Comparison of ENCODE assay signal across 11 mouse cellular contexts in genomic region chr11:6184202-6184935, GRCm38 (mm10). TPM values are rescaled to one million over a fixed set of nuclear protein-coding genes. Genes with fewer than 3 reads are reported as not detected.
DNase-seq lines count a peak whose midpoint lies in the region; ATAC-seq and TF ChIP-seq lines count a peak whose summit lies in the region.
"Had no signal": no experiment of that assay in that cellular context is flagged by ENCODE, and none has a peak within 500 bp of the region (broad histone marks: within the 10 kb centered on the region; RNA-seq: fewer than 3 reads in every experiment).

No protein-coding gene starts in this region.

- no peak overlapping the region for H3K4me2 ChIP-seq in embryonic facial prominence, embryonic 14.5 days (ENCODE audit: low read depth, low read length)
- no peak overlapping the region for H3K4me2 ChIP-seq in midbrain, embryonic 13.5 days (replicated peaks)
- H3K4me2 ChIP-seq in midbrain, embryonic 14.5 days (ENCODE audit: low read length): no peak overlapping the region
- H3K4me2 ChIP-seq: midbrain, embryonic 12.5 days had no signal

- H3K27ac ChIP-seq in embryonic facial prominence, embryonic 14.5 days (replicated peaks; ENCODE audit: low read depth, low read length): no peak overlapping the region
- no peak overlapping the region for H3K27ac ChIP-seq in embryonic facial prominence, embryonic 10.5 days (replicated peaks)
- H3K27ac ChIP-seq in midbrain, embryonic 13.5 days: peak overlapping the region; percentile 35; the same call in 1 of the 2 replicates
- H3K27ac ChIP-seq in midbrain, embryonic 14.5 days (replicated peaks; ENCODE audit: low read depth, low read length): no peak overlapping the region
- peak overlapping the region; percentile 31; the same call in 1 of the 2 replicates for H3K27ac ChIP-seq in liver, adult 2 months (replicated peaks; ENCODE audit: insufficient read depth, low read depth, low read length)
- H3K27ac ChIP-seq: midbrain, embryonic 12.5 days had no signal

- H3K27me3 ChIP-seq in embryonic facial prominence, embryonic 14.5 days (replicated peaks; ENCODE audit: control insufficient read depth, insufficient read depth, low read length): no peaks in the 10 kb centered on the region
- H3K27me3 ChIP-seq in embryonic facial prominence, embryonic 10.5 days (replicated peaks; ENCODE audit: low read depth, poor library complexity, severe bottlenecking): no peaks in the 10 kb centered on the region
- H3K27me3 ChIP-seq in midbrain, embryonic 13.5 days: no peaks in the 10 kb centered on the region
- no peaks in the 10 kb centered on the region for H3K27me3 ChIP-seq in midbrain, embryonic 14.5 days (ENCODE audit: control insufficient read depth, insufficient read depth, low read length)
- H3K27me3 ChIP-seq in liver, adult 2 months (ENCODE audit: control insufficient read depth, insufficient read depth, low read length): no peaks in the 10 kb centered on the region
- H3K27me3 ChIP-seq: midbrain, embryonic 12.5 days had no signal

- H3K9ac ChIP-seq in embryonic facial prominence, embryonic 14.5 days (ENCODE audit: low read depth, low read length): no peak overlapping the region
- no peak overlapping the region for H3K9ac ChIP-seq in midbrain, embryonic 13.5 days (replicated peaks)
- no peak overlapping the region for H3K9ac ChIP-seq in midbrain, embryonic 14.5 days (replicated peaks; ENCODE audit: low read length)
- no peak overlapping the region for H3K9ac ChIP-seq in liver, adult 2 months (ENCODE audit: low read depth, low read length)
- H3K9ac ChIP-seq: midbrain, embryonic 12.5 days had no signal

- H3K4me1 ChIP-seq in embryonic facial prominence, embryonic 14.5 days (ENCODE audit: control insufficient read depth, insufficient read depth, low read length): 0 out of 2 replicates have a peak, but pooled peaks cover 2% of the 10 kb centered on the region
- peaks cover 15% of the 10 kb centered on the region for H3K4me1 ChIP-seq in embryonic facial prominence, embryonic 10.5 days
- H3K4me1 ChIP-seq in midbrain, embryonic 13.5 days (replicated peaks): peaks cover 41% of the 10 kb centered on the region
- peaks cover 15% of the 10 kb centered on the region for H3K4me1 ChIP-seq in midbrain, embryonic 14.5 days (ENCODE audit: control insufficient read depth, insufficient read depth, low read length)
- H3K4me1 ChIP-seq in liver, adult 2 months (ENCODE audit: control insufficient read depth, insufficient read depth, low read length): peaks cover 5% of the 10 kb centered on the region

- no peak for ATAC-seq in embryonic facial prominence, embryonic 14.5 days (ENCODE audit: low read depth)
- no peak for ATAC-seq in midbrain, embryonic 13.5 days
- ATAC-seq in midbrain, embryonic 14.5 days (ENCODE audit: low FRiP score, low TSS enrichment): no peak
- ATAC-seq: hindbrain, embryonic 16.5 days had no signal

- TF ChIP-seq POLR2A in liver, adult 2 months (IDR thresholded peaks at IDR 0.05; ENCODE audit: extremely low read depth, insufficient read depth, low read length): no peak

- 65% methylated on average over 11 of the region's 11 CpGs for WGBS in embryonic facial prominence, embryonic 14.5 days
- 82% methylated on average over 11 of the region's 11 CpGs for WGBS in embryonic facial prominence, embryonic 10.5 days
- 72% methylated on average over 11 of the region's 11 CpGs for WGBS in midbrain, embryonic 13.5 days
- 67% methylated on average over 11 of the region's 11 CpGs for WGBS in midbrain, embryonic 14.5 days
- 64% methylated on average over 11 of the region's 11 CpGs for WGBS in liver, adult 2 months

- TF ChIP-seq CTCF in liver, adult 2 months (IDR thresholded peaks at IDR 0.05; ENCODE audit: low read depth, low read length): no peak

- no peak overlapping the region for H3K4me3 ChIP-seq in embryonic facial prominence, embryonic 14.5 days (ENCODE audit: low read depth, low read length)
- no peak overlapping the region for H3K4me3 ChIP-seq in embryonic facial prominence, embryonic 10.5 days
- no peak overlapping the region for H3K4me3 ChIP-seq in midbrain, embryonic 13.5 days (replicated peaks)
- H3K4me3 ChIP-seq in midbrain, embryonic 14.5 days (replicated peaks; ENCODE audit: low read depth, low read length): no peak overlapping the region
- H3K4me3 ChIP-seq in liver, adult 2 months (ENCODE audit: insufficient read depth, low read depth, low read length): no peak overlapping the region
- H3K4me3 ChIP-seq: midbrain, embryonic 12.5 days had no signal

- H3K36me3 ChIP-seq in embryonic facial prominence, embryonic 14.5 days (ENCODE audit: control insufficient read depth, insufficient read depth, low read length): peaks cover 19% of the 10 kb centered on the region; the same call in 1 of the 2 replicates
- H3K36me3 ChIP-seq in embryonic facial prominence, embryonic 10.5 days (replicated peaks): peaks cover 32% of the 10 kb centered on the region
- H3K36me3 ChIP-seq in midbrain, embryonic 13.5 days: no peaks in the 10 kb centered on the region; the same call in 1 of the 2 replicates
- H3K36me3 ChIP-seq in midbrain, embryonic 14.5 days (ENCODE audit: control insufficient read depth, insufficient read depth, low read length): peaks cover 6% of the 10 kb centered on the region; the same call in 1 of the 2 replicates
- no peaks in the 10 kb centered on the region for H3K36me3 ChIP-seq in liver, adult 2 months (ENCODE audit: control insufficient read depth, insufficient read depth, low read length)
- H3K36me3 ChIP-seq: midbrain, embryonic 12.5 days had no signal

- peaks cover 38% of the 10 kb centered on the region; the same call in 1 of the 2 replicates for H3K79me2 ChIP-seq in liver, adult 2 months (ENCODE audit: control insufficient read depth, insufficient read depth, low read length)

- no peaks in the 10 kb centered on the region for H3K9me3 ChIP-seq in embryonic facial prominence, embryonic 14.5 days (ENCODE audit: control insufficient read depth, low read length)
- no peaks in the 10 kb centered on the region for H3K9me3 ChIP-seq in embryonic facial prominence, embryonic 10.5 days
- H3K9me3 ChIP-seq in midbrain, embryonic 13.5 days: no peaks in the 10 kb centered on the region
- H3K9me3 ChIP-seq in midbrain, embryonic 14.5 days (ENCODE audit: control insufficient read depth, low read length): no peaks in the 10 kb centered on the region
- H3K9me3 ChIP-seq: midbrain, embryonic 12.5 days had no signal

- peak; percentile 30 for DNase-seq in embryonic facial prominence, embryonic 14.5 days (ENCODE audit: low spot score)
- DNase-seq in embryonic facial prominence, embryonic 10.5 days (ENCODE audit: low spot score): no peak
- DNase-seq in midbrain, embryonic 14.5 days: no peak
- DNase-seq in liver, adult 2 months (ENCODE audit: extremely low read depth, low read depth, low spot score): no peak
- peak; percentile 60 for DNase-seq in thymus, postnatal 14 days
- DNase-seq in urinary bladder, postnatal 4 days (ENCODE audit: low spot score in 2 of 2): no peak
- no peak for DNase-seq in ovary, postnatal 10 days (ENCODE audit: low spot score)

RNA-seq across cellular contexts. Expression of gene A730071L15Rik, which starts 15.5 kb away (rescaled TPM):
- polyA plus RNA-seq in embryonic facial prominence, embryonic 14.5 days (2014; fragmentation: Nextera tagmentation; extraction: Ambion mirVana): 0.26 and 0.33 TPM in 2 replicates
- 0.20 and 0.57 TPM in 2 replicates for polyA plus RNA-seq in embryonic facial prominence, embryonic 10.5 days (2016; fragmentation: Nextera tagmentation; extraction: Ambion mirVana)
- 0.59 and 1.0 TPM in 2 replicates for polyA plus RNA-seq in midbrain, embryonic 13.5 days (2015; fragmentation: Nextera tagmentation; extraction: Ambion mirVana)
- 0.74 and 1.1 TPM in 2 replicates for polyA plus RNA-seq in midbrain, embryonic 14.5 days (2014; fragmentation: Nextera tagmentation; extraction: Ambion mirVana)
- total RNA-seq in liver, adult 2 months (2014; rRNA removed): 0.09 and 0.13 TPM in 2 replicates
- polyA plus RNA-seq in liver, adult 2 months (2012; rRNA removed): 0.05 TPM in 1 of 2 replicates, not detected in the other
- total RNA-seq: left cerebral cortex, postnatal 14 days had no signal

RNA-seq across cellular contexts. Expression of gene Nudcd3, which starts 15.8 kb away (rescaled TPM):
- polyA plus RNA-seq in embryonic facial prominence, embryonic 14.5 days (2014; fragmentation: Nextera tagmentation; extraction: Ambion mirVana): 31.5 and 36.0 TPM in 2 replicates
- 51.9 and 55.6 TPM in 2 replicates for polyA plus RNA-seq in embryonic facial prominence, embryonic 10.5 days (2016; fragmentation: Nextera tagmentation; extraction: Ambion mirVana)
- polyA plus RNA-seq in midbrain, embryonic 13.5 days (2015; fragmentation: Nextera tagmentation; extraction: Ambion mirVana): 62.7 and 65.7 TPM in 2 replicates
- polyA plus RNA-seq in midbrain, embryonic 14.5 days (2014; fragmentation: Nextera tagmentation; extraction: Ambion mirVana): 56.9 and 57.8 TPM in 2 replicates
- total RNA-seq in liver, adult 2 months (2014; rRNA removed): 10.6 and 12.8 TPM in 2 replicates
- polyA plus RNA-seq in liver, adult 2 months (2012; rRNA removed): 14.6 and 16.7 TPM in 2 replicates

RNA-seq across cellular contexts. Expression of gene Npc1l1, which starts 45.6 kb away (rescaled TPM):
- 0.04 TPM in 1 of 2 replicates, not detected in the other for polyA plus RNA-seq in embryonic facial prominence, embryonic 14.5 days (2014; fragmentation: Nextera tagmentation; extraction: Ambion mirVana)
- 0.04 TPM in 1 of 2 replicates, not detected in the other for polyA plus RNA-seq in embryonic facial prominence, embryonic 10.5 days (2016; fragmentation: Nextera tagmentation; extraction: Ambion mirVana)
- polyA plus RNA-seq in midbrain, embryonic 13.5 days (2015; fragmentation: Nextera tagmentation; extraction: Ambion mirVana): 0.05 TPM in 1 of 2 replicates, not detected in the other
- not detected in 2 replicates for polyA plus RNA-seq in midbrain, embryonic 14.5 days (2014; fragmentation: Nextera tagmentation; extraction: Ambion mirVana)
- not detected in 2 replicates for total RNA-seq in liver, adult 2 months (2014; rRNA removed)
- 0.05 TPM in 1 of 2 replicates, not detected in the other for polyA plus RNA-seq in liver, adult 2 months (2012; rRNA removed)
- polyA plus RNA-seq: hindbrain, embryonic 16.5 days; midbrain, embryonic 12.5 days had no signal

Comparison
In these comparisons a context has a peak if more than half of its experiments do, and no peak if none do; other contexts are left out.
1. DNase-seq: peak in embryonic facial prominence, embryonic 14.5 days (single experiment) and thymus, postnatal 14 days (single experiment); none in embryonic facial prominence, embryonic 10.5 days (single experiment), midbrain, embryonic 14.5 days (single experiment), liver, adult 2 months (single experiment), urinary bladder, postnatal 4 days (0 of 2) and ovary, postnatal 10 days (single experiment).
2. H3K27ac ChIP-seq: peak in midbrain, embryonic 13.5 days (single experiment) and liver, adult 2 months (single experiment); none in embryonic facial prominence, embryonic 14.5 days (single experiment), embryonic facial prominence, embryonic 10.5 days (single experiment) and midbrain, embryonic 14.5 days (single experiment).